Mouse (Mus musculus) C2C12 (cell line): ENCODE results near the gene Ccdc30. TPM values are rescaled to one million over a fixed set of nuclear protein-coding genes. Genes with fewer than 3 reads are reported as not detected.

Experiments used
- H3K27me3 ChIP-seq: one replicate; pipeline ENCODE4 v1.6.1; 2011; ENCODE audit not compliant: control insufficient read depth, insufficient read depth, insufficient read length
- H3K36me3 ChIP-seq: one replicate; pipeline ENCODE4 v1.6.1; 2011; ENCODE audit not compliant: control insufficient read depth, insufficient read depth
- H3K4me3 ChIP-seq: one replicate; pipeline ENCODE4 v1.5.1; 2011; ENCODE audit warnings: mild to moderate bottlenecking, control low read depth; ENCODE audit not compliant: poor library complexity, insufficient read depth, severe bottlenecking
- H3K79me2 ChIP-seq: one replicate; pipeline ENCODE4 v1.6.1; 2011; ENCODE audit not compliant: control insufficient read depth, insufficient read depth
- H3K79me3 ChIP-seq: one replicate; pipeline ENCODE4 v1.6.1; 2011; ENCODE audit warnings: low read depth, control low read depth
- H3ac ChIP-seq: one replicate; pipeline ENCODE3; 2011; ENCODE audit warnings: low read depth; ENCODE audit not compliant: control insufficient read depth, insufficient read length
- CEBPB ChIP-seq: IDR thresholded peaks from one replicate; pipeline ENCODE4 v1.6.1; 2011; ENCODE audit warnings: low read depth, mild to moderate bottlenecking, control low read depth, moderate library complexity
- CTCF ChIP-seq: IDR thresholded peaks from one replicate; pipeline ENCODE4 v1.5.1; 2011; ENCODE audit not compliant: control insufficient read depth, insufficient read depth, insufficient read length
- FOSL1 ChIP-seq: IDR thresholded peaks from one replicate; pipeline ENCODE4 v1.8.0; 2011; ENCODE audit warnings: mild to moderate bottlenecking, low read length; ENCODE audit not compliant: poor library complexity, insufficient read depth, severe bottlenecking
- MAX ChIP-seq: IDR thresholded peaks from one replicate; pipeline ENCODE4 v1.6.1; 2011; ENCODE audit warnings: mild to moderate bottlenecking, control low read depth
- MYOD1 ChIP-seq: IDR thresholded peaks from one replicate; pipeline ENCODE4 v1.6.1; 2011; ENCODE audit warnings: low read depth; ENCODE audit not compliant: control insufficient read depth, insufficient read length
- MYOG ChIP-seq: IDR thresholded peaks from one replicate; pipeline ENCODE4 v1.6.1; 2011; ENCODE audit not compliant: control insufficient read depth, insufficient read length; ENCODE audit errors: extremely low read depth
- USF1 ChIP-seq: IDR thresholded peaks from one replicate; pipeline ENCODE4 v1.6.1; 2011; ENCODE audit warnings: low read depth, mild to moderate bottlenecking, control low read depth, moderate library complexity
- polyA plus RNA-seq: library from polyadenylated mRNA; unstranded; fragments of >200 nt; fragmentation: generic; extraction: Trizol; gene quantifications from one replicate; pipeline ENCODE4 v1.2.1, GENCODE M21; 2012; ENCODE audit warnings: missing spikeins

Gene Ccdc30
- polyA plus RNA-seq, 1 experiment = 0.22 TPM

- Histone ChIP-seq H3K4me3 (no peak overlapping the region), H3ac (no peak overlapping the region), H3K36me3 (no peaks in the 10 kb centered on the region), H3K79me2 (no peaks in the 10 kb centered on the region), H3K27me3 (peaks cover 5% of the 10 kb centered on the region), H3K79me3 (no peaks in the 10 kb centered on the region)
- no peak for TF ChIP-seq FOSL1
- no peak for TF ChIP-seq MYOG
- TF ChIP-seq CEBPB = no peak
These were observed 3.3 kb downstream of the Ccdc30 start for GRCm38 (mm10) chr4:119411877-119412650.

- no peaks in the 10 kb centered on the region for H3K36me3 ChIP-seq
- TF ChIP-seq MYOD1 (no peak), USF1 (no peak), FOSL1 (no peak), CEBPB (no peak), CTCF (no peak), MAX (no peak), MYOG (no peak)
- no peak overlapping the region for H3ac ChIP-seq
- no peak overlapping the region for H3K4me3 ChIP-seq
- no peaks in the 10 kb centered on the region for H3K79me3 ChIP-seq
- no peaks in the 10 kb centered on the region for H3K27me3 ChIP-seq
- no peaks in the 10 kb centered on the region for H3K79me2 ChIP-seq
These were observed 11.9 kb downstream of the Ccdc30 start for GRCm38 (mm10) chr4:119403431-119403830.

GRCm38 (mm10) chr4:119400896-119401295, 14.4 kb downstream of the Ccdc30 start:
- no peak overlapping the region for H3ac ChIP-seq
- H3K79me3 ChIP-seq = no peaks in the 10 kb centered on the region

GRCm38 (mm10) chr4:119398751-119399150, 16.6 kb downstream of the Ccdc30 start:
- no peaks in the 10 kb centered on the region for H3K27me3 ChIP-seq
- no peak for TF ChIP-seq MYOD1
- no peak for TF ChIP-seq USF1
- no peak for TF ChIP-seq MAX
- TF ChIP-seq FOSL1 = no peak
- TF ChIP-seq MYOG = no peak
- TF ChIP-seq CTCF = no peak
- TF ChIP-seq CEBPB = no peak
- no peak overlapping the region for H3K4me3 ChIP-seq
- H3K79me3 ChIP-seq = no peaks in the 10 kb centered on the region
- H3K36me3 ChIP-seq = no peaks in the 10 kb centered on the region
- no peaks in the 10 kb centered on the region for H3K79me2 ChIP-seq
- no peak overlapping the region for H3ac ChIP-seq

More at GRCm38 (mm10) chr4:119400896-119401295, 14.4 kb downstream of the Ccdc30 start:
- no peaks in the 10 kb centered on the region for H3K36me3 ChIP-seq
- H3K79me2 ChIP-seq = no peaks in the 10 kb centered on the region
- TF ChIP-seq MAX (no peak), FOSL1 (no peak), MYOD1 (no peak), CTCF (no peak), CEBPB (no peak), USF1 (no peak), MYOG (no peak)
- no peaks in the 10 kb centered on the region for H3K27me3 ChIP-seq
- no peak overlapping the region for H3K4me3 ChIP-seq

GRCm38 (mm10) chr4:119390369-119390768, 25.0 kb downstream of the Ccdc30 start:
- H3K79me3 ChIP-seq = no peaks in the 10 kb centered on the region
- H3ac ChIP-seq = no peak overlapping the region
- peaks cover 8% of the 10 kb centered on the region for H3K27me3 ChIP-seq
- H3K4me3 ChIP-seq = no peak overlapping the region
- TF ChIP-seq USF1 = no peak
- no peak for TF ChIP-seq MYOG
- no peak for TF ChIP-seq CEBPB
- no peak for TF ChIP-seq MYOD1
- no peak for TF ChIP-seq MAX
- TF ChIP-seq FOSL1 = no peak
- no peak for TF ChIP-seq CTCF
- H3K36me3 ChIP-seq = no peaks in the 10 kb centered on the region
- no peaks in the 10 kb centered on the region for H3K79me2 ChIP-seq
